Mouse (Mus musculus): ENCODE measurements around the gene 6430628N08Rik.

Gene 6430628N08Rik

GRCm38 (mm10) chr4:115890553-115890952, at the start of gene 6430628N08Rik:
TSS of gene 6430628N08Rik (plus strand) at chr4:115890665.
- DNase-seq: no peak

GRCm38 (mm10) chr4:115840842-115841241, 49.6 kb upstream of the 6430628N08Rik start:
- DNase-seq: no peak

- DNase-seq: no peak
These were observed 43.8 kb upstream of the 6430628N08Rik start for GRCm38 (mm10) chr4:115846656-115847055.

- no peak for DNase-seq
These were observed 43.1 kb upstream of the 6430628N08Rik start for GRCm38 (mm10) chr4:115847377-115847776.

- no peak for DNase-seq
These were observed 42.4 kb upstream of the 6430628N08Rik start for GRCm38 (mm10) chr4:115848083-115848482.

GRCm38 (mm10) chr4:115848990-115849677, 41.3 kb upstream of the 6430628N08Rik start:
- no peak for DNase-seq

GRCm38 (mm10) chr4:115850111-115850510, 40.4 kb upstream of the 6430628N08Rik start:
- DNase-seq: no peak

GRCm38 (mm10) chr4:115850631-115851030, 39.8 kb upstream of the 6430628N08Rik start:
- no peak for DNase-seq

GRCm38 (mm10) chr4:115851569-115851968, 38.9 kb upstream of the 6430628N08Rik start:
- DNase-seq: no peak

GRCm38 (mm10) chr4:115855100-115855499, 35.4 kb upstream of the 6430628N08Rik start:
- no peak for DNase-seq

- DNase-seq: no peak
These were observed 34.9 kb upstream of the 6430628N08Rik start for GRCm38 (mm10) chr4:115855609-115856008.

- DNase-seq: no peak
These were observed 34.2 kb upstream of the 6430628N08Rik start for GRCm38 (mm10) chr4:115856282-115856681.

- DNase-seq: no peak
These were observed 33.1 kb upstream of the 6430628N08Rik start for GRCm38 (mm10) chr4:115857293-115857883.

GRCm38 (mm10) chr4:115863352-115863751, 27.1 kb upstream of the 6430628N08Rik start:
- DNase-seq: no peak

- no peak for DNase-seq
These were observed 26.6 kb upstream of the 6430628N08Rik start for GRCm38 (mm10) chr4:115863880-115864279.

- DNase-seq: no peak
These were observed 20.8 kb upstream of the 6430628N08Rik start for GRCm38 (mm10) chr4:115869512-115870210.

GRCm38 (mm10) chr4:115873231-115873630, 17.2 kb upstream of the 6430628N08Rik start:
- no peak for DNase-seq

GRCm38 (mm10) chr4:115878216-115878678, 12.2 kb upstream of the 6430628N08Rik start:
- no peak for DNase-seq

- DNase-seq: no peak
These were observed 11.6 kb upstream of the 6430628N08Rik start for GRCm38 (mm10) chr4:115878828-115879227.

- no peak for DNase-seq
These were observed 9.3 kb upstream of the 6430628N08Rik start for GRCm38 (mm10) chr4:115881183-115881582.

- no peak for DNase-seq
These were observed 8.3 kb upstream of the 6430628N08Rik start for GRCm38 (mm10) chr4:115882195-115882594.

GRCm38 (mm10) chr4:115884022-115884421, 6.4 kb upstream of the 6430628N08Rik start, which contains the start of gene Kncn:
TSS of gene Kncn (plus strand) at chr4:115884400.
- DNase-seq: peak; percentile 51

GRCm38 (mm10) chr4:115885846-115886245, 4.6 kb upstream of the 6430628N08Rik start:
- no peak for DNase-seq

- no peak for DNase-seq
These were observed 3.6 kb upstream of the 6430628N08Rik start for GRCm38 (mm10) chr4:115886875-115887274.

All from kidney, adult 11 months (tissue).